Mouse (Mus musculus) fat pad, adult 2 months (tissue): ENCODE results near the gene Terb1.

Experiments used
- DNase-seq: peaks from one replicate; pipeline ENCODE4 v3.0.0-alpha.2; 2011; ENCODE audit warnings: low read depth, low spot score; ENCODE audit errors: extremely low read depth

Gene Terb1

DNA sequence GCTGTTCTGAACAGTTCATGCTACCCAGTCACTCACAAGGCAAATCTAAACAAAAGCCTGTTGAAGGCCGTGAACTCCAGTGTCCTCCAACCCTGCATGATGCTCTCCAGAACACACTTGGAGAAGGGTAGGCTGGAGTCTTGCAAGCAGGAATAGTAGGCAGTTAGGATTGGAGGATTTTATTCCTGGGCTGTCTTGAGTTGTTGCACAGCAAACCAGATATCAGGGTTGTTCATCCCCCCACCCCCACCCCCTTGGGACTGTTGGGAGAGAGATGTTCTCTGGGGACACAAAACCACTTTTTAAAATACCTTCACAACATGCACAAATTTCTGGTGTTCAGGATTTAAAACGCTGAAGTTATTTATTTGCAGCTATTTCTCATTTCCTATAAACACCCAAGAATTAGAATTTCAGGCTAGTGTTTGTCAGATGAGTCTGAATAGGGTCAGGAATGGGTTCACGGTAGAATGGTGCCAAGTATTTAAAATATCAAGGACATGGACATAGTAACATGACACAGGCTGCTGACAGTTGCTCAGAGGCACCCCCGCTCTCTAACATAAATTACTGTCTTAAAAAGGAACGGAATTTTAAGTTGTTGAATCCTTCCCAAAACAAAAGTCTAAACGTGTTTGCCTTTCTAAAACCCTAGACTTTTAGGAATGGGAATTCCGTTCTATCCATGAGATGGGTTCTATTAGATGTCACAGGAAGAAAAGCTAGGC is 96.7 kb downstream of the Terb1 start:
- DNase-seq, result no peak

DNA sequence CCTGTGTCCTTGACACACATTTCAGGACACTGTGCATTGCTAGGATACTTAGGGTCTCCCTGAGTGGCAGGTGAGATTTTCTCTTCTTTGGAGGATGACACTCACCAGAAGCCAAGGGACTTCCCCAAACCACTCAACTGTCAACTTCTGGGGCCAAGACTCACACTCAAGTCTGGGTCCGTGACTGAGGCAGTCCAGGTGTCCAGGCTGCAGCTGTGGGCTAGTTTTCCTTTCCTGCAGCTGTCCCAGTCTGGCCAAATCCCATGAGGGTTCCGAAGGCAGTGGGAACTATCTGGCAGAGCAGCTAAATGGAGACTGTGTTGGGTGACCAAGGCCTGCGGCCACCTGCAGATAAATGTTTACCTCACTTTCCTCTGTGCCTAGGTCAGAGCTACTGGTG is 97.7 kb downstream of the Terb1 start:
- DNase-seq, result no peak

DNA sequence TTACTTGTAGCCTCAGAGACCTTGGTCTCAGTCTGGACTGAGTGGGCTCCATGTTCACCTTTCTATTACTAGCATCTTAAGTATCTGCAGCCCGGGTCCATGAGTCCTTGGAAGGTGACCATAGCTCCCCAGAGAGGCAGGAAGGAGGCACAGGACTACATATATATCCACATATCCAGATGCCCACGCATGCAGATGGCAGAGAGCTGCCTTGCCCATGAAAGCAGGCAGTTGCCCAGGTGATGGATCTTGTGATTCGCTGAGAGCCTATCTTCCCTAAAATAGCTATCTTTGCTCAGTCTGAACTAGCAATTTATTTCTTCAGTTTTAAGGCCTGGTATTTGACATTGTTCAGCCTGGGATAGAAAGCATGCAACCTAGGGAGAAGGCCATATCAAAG is 98.2 kb downstream of the Terb1 start:
- no peak for DNase-seq

DNA sequence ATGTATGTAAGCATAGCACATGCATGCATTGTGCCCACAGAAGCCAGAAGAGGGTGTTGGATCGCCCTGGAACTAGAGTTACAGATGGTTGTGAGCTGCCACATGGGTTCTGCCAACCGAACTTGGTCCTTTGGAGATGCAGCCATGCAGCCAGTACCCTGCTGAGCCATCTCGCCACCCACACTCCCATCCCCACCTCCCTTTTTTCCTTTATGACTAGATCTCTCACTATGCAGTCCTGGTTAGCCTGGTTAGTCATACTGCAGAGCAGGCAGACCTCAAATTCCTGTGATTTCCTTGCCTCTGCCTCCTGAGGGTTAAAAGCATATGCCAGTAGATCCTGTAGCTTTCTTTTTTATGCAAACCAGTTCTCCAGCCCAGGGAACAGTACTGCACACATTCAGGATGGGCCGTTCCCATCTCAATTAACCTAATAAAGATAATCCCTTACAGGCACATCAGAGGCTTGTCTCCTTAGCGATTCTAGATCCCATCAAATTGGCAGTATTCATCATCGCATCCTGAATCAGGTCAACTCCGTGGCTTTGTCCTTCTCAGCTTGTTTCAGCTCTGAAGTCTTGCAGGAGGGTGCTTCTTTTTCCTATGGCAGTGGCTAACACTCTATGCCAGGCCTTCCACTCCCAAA is 99.0 kb downstream of the Terb1 start:
- DNase-seq, result no peak

DNA sequence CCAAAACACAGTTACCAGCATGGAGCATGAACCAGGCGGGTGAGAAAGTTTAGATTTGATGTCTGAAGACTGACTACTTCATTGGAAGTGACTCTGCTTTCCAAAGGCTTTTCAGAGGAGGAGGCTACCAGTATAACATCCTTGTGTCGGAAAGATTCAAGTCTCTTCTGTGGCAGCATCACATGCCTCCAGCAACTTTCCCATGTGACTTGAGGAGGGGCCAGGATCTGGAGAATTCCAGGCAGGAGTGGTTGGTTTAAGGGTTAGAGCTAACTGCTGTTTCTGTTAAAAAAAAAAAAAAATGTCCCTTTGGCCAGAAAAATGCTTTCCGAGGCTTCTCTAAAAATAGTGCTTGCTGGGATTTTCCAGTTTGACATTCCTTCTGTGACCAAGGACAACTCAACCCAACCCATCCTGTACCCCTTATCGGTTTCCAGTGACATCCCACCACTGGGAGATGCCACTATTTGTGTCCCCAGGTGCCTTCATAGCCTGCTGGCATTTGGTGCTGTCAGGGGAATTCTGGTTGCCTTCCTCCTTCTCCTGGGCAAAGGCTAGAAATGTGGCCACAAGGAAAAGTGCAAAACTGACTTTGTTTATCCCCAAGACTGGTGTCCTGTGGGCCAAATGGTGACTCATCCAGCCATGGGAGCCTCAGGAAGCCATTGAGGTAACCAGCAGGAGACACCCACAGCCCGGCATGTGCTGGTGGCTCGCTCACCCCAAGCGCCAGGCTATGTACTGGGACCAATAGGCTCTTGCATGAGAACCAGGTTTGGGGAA is 101.2 kb downstream of the Terb1 start:
- no peak for DNase-seq

DNA sequence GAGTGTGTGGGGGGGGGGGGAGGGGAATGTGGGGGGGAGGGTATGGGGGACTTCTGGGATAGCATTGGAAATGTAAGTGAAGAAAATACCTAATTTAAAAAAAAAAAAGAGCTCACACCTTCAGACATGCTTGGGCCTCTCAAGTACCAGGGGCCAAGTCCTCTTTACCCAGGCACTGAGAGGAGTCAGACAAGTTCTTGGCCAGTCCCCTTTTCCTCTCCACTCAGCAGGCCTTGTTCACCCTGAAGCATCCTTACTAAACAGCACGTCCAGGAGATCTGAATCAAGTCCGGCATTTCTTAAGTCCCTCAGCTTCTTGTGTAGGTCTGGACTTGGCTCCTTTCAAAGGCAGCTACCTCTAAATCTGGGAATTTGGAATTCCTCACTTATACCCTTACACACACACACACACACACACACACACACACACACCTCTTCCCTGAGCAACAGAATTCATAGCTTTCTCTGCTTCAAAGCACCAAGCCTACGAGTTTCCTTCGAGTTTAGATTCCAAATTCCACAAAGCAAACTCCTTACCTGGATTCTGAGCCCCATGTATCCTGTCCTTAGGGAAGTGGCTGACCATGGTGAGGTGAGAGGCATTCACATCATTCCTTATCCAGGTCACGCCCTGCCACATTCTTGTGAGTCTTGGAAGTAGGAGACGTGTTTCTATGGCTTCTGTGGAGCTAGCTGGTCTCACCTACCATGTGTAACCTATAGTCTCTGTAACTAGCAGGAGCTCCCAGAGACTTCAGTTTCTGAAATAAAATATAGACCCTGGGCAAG is 103.2 kb downstream of the Terb1 start:
- DNase-seq, result no peak

DNA sequence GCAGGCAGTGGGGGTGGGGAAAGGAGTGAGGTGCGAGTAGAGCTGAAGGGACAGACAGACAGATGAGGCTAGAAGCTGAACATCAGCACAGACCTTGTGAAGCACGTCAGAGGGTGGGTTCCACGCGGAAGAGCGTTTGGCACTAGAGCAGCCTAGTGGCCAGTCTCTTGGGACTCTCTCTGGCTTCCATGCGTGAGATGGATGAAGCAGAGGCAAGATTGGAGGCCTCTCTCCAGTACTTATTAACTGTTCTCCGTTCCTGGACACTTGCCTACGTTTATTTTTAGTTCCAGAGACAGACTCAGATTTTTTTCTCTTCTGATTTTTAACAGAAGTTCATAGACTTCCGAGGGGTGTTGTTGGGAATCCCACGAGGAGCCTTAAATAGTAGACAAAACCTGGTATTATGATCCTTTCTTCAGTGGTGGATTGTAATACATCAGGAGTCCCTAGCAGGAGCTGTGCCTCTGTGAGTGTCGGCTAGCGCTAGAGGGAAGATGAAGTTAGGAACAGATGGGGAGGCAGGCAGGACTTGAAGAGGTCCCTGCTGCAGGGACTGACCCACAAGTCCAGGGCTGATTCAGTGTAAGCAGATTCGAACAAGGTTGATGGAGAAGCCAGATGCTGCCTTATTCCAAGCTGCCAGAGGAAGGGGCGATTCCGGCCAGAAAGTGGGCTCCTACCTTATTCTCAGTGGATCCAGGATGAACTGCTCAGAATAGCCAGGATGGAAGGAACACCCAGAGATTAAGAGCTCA is 104.1 kb downstream of the Terb1 start:
- DNase-seq, result no peak

DNA sequence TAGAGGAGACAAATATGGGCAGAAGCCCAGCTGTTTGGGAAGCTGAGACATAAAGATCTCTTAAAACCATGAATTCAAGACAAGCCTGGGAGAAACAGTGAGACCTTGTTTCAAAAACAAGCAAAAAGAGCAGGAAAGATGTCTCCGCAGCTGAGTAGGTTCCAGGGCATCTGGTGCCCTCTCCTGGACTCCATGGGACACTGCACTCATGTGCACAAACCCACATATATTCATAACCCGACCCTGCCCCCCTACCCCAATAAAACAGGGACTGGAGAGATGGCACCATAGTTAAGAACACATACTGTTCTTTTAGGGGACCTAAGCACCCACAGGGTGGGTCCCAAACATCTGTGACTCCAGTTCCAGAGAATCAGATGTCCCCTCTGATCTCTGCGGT is 106.1 kb downstream of the Terb1 start:
- no peak for DNase-seq
